Mouse (Mus musculus) megakaryocyte, embryonic 14.5 days (primary cell): ENCODE measurements around the gene Smndc1. TPM values are rescaled to one million over a fixed set of nuclear protein-coding genes. Genes with fewer than 3 reads are reported as not detected.
A peak's percentile ranks its signal among the peaks of the same experiment; 100 is the strongest.

Experiments
- H3K27me3 ChIP-seq: replicated peaks from 2 replicates; pipeline ENCODE3; 2012; ENCODE audit warnings: inconsistent platforms
- H3K36me3 ChIP-seq: replicated peaks from 2 replicates; pipeline ENCODE3; 2012; ENCODE audit warnings: low read length, inconsistent platforms, mixed read lengths
- H3K4me1 ChIP-seq: 2 replicates; pipeline ENCODE4 v1.6.1; 2012; ENCODE audit warnings: inconsistent platforms
- H3K4me3 ChIP-seq: replicated peaks from 2 replicates; pipeline ENCODE3; 2012; ENCODE audit warnings: moderate library complexity, mild to moderate bottlenecking, inconsistent platforms
- H3K9me3 ChIP-seq: 2 replicates; pipeline ENCODE4 v1.6.1; 2012; ENCODE audit warnings: inconsistent platforms
- FLI1 ChIP-seq: IDR thresholded peaks from 2 replicates; pipeline ENCODE4 v1.6.1; 2012; ENCODE audit warnings: low read length, inconsistent platforms, mixed read lengths
- GATA1 ChIP-seq: IDR thresholded peaks from 3 replicates; pipeline ENCODE4 v1.6.1; 2012; ENCODE audit warnings: mixed read lengths, low read length, inconsistent platforms, borderline replicate concordance
- polyA plus RNA-seq: library from polyadenylated mRNA; stranded (reverse); fragments of >175 nt; gene quantifications from 2 replicates; pipeline ENCODE4 v1.2.3, GENCODE M21; 2012; ENCODE audit warnings: low replicate concordance; ENCODE audit not compliant: insufficient read depth

Smndc1 gene
- polyA plus RNA-seq, 1 experiment: 76.8 TPM

DNA sequence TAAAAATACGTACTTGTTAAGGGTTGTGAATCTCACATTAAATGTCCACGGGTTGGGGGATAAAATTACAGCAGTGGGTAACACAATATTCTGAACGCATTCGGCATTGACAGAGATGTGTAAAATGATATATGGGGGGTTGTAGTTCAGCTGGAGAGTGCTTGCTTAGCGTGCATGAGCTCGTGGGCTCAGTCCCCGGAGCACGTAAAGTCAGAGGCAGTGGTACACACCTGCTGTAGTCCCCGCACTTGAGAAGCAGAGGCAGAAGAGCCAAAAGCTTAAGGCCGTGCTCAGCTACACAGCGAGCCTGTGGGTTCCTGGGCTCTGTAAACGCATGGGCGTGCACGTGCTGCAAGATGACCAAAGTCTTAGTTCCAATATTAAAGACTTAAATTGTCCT, 44.6 kb downstream of the Smndc1 start:
- no peaks in the 10 kb centered on the region for H3K27me3 ChIP-seq
- TF ChIP-seq GATA1 (no peak), FLI1 (no peak)
- peaks cover 3% of the 10 kb centered on the region; the same call in 1 of the 2 replicates for H3K4me1 ChIP-seq
- no peak overlapping the region for H3K4me3 ChIP-seq
- H3K36me3 ChIP-seq: peaks cover 66% of the 10 kb centered on the region
- no peaks in the 10 kb centered on the region for H3K9me3 ChIP-seq

DNA sequence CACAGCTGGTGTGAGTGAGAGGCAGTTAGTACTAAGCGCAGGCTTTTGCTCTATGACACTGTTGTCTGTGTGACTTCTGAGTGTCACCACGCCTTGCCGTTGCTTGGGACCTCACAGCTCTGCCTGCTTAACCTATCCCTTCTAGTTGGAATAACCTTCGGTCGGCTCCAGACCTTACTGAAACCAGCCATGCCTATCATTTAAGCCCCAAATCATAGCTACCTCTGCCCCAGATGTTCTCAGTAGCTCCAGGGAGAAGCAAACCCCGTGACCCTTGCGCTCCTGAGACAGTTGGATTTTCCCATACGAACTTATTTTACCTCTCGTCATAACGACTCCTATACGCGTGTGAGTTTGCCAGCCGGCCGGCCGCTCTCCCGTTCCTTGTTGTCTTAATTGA, 46.3 kb downstream of the Smndc1 start:
- Histone ChIP-seq H3K4me1 (peaks cover 8% of the 10 kb centered on the region), H3K36me3 (peaks cover 55% of the 10 kb centered on the region), H3K9me3 (no peaks in the 10 kb centered on the region), H3K4me3 (no peak overlapping the region), H3K27me3 (no peaks in the 10 kb centered on the region)
- TF ChIP-seq GATA1 (no peak), FLI1 (no peak)

DNA sequence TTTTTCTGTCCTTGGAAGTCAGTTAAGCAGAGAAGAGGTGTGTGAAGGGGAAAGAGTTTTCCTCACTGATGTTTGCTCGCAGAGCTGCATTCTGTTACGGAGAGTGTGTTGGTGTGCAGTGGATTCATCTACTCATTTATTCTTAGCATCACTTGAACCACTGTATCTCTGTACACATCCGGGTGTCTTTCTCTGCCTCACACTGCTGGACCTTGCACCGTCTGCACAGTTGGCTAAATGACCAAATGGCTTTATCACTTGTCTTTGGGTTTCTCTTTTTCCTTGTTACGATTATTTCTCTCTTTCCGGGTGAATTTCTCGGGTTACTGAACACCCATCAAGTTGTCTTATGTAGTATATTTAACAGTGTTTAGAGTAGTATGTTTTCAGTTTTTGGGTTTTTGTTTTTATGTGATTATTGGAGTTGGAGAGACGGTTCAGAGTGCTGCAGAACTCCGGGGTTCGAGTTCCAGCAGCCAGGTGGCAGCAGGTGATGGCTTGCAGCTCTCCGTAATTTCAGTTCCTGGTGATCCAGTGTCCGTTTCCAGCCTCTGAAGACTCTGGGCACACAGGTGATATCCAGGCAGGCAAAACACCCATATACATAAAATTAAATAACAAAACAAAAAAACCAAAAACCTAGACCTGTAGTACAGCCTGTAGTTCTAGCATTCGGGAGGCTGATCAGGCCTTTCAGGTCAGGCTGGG, 47.0 kb downstream of the Smndc1 start:
- no peaks in the 10 kb centered on the region for H3K9me3 ChIP-seq
- no peak for TF ChIP-seq FLI1
- no peaks in the 10 kb centered on the region for H3K27me3 ChIP-seq
- no peak overlapping the region for H3K4me3 ChIP-seq
- peaks cover 59% of the 10 kb centered on the region for H3K36me3 ChIP-seq
- peaks cover 11% of the 10 kb centered on the region for H3K4me1 ChIP-seq

DNA sequence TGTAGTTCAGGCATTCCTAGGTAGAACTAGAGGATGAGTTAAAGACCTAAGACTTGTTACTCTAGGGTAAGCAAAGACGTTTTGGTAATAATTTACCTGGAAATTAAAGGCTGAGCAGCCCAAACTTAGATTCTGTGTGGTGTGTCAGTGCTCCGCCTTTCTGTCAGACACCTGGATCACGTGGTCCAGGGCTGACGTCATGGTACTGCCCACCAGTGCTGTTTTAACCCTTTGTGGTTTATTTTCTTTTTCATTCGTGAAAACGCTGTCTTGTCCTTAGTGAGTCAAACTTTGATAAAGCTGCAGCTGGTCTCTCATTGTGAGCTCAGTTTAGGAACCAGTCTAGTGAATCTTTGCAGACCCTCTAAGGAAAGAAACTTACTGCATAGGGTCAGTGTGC, 50.0 kb downstream of the Smndc1 start:
- 0 out of 2 replicates have a peak, but pooled peaks cover 3% of the 10 kb centered on the region for H3K9me3 ChIP-seq
- peaks cover 58% of the 10 kb centered on the region for H3K36me3 ChIP-seq
- TF ChIP-seq GATA1: no peak
- no peak overlapping the region for H3K4me3 ChIP-seq
- H3K27me3 ChIP-seq: no peaks in the 10 kb centered on the region
- H3K4me1 ChIP-seq: peaks cover 16% of the 10 kb centered on the region

DNA sequence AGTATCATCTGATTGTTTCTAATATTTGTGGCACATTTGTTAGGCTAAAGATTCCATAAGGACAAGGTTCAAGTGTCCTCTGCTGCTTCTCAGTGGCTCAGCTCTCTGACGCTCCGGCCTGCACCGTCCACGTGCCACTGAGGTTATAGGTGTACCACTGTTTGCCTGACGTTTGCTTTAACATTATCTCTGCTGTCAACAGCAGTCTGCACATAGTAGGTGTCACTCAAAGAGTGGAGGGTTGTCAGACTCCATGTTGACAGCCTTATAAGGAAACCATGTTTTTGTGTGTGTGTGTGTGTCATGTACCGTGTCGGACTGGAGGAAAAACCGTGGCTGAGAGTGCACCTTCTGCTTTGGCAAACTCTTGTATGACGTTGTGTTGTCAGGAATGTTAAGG, 55.1 kb downstream of the Smndc1 start:
- Histone ChIP-seq H3K9me3 (0 out of 2 replicates have a peak, but pooled peaks cover 3% of the 10 kb centered on the region), H3K4me3 (no peak overlapping the region), H3K36me3 (peaks cover 76% of the 10 kb centered on the region), H3K27me3 (no peaks in the 10 kb centered on the region), H3K4me1 (peaks cover 49% of the 10 kb centered on the region)
- TF ChIP-seq GATA1: no peak
- no peak for TF ChIP-seq FLI1

DNA sequence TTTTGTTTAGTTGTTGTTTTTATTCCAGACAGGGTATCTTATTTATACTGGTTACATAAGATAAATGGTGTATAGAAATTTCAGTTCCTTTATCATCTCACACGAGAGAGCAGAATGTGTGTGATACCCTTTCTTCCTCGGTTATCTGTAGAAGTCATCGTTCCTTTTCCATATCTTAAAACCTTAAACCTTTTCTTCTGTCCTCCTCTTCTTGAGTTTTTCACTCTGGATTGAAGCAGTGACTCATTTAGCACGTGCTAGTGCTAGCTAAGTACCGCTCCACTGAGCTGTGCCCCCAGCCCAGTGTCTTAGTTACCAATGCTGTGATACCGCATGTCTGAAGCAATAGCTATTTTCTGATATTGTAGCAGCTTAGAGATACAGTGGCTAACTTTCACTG, 56.6 kb downstream of the Smndc1 start:
- TF ChIP-seq GATA1 (no peak), FLI1 (no peak)
- Histone ChIP-seq H3K4me1 (peaks cover 55% of the 10 kb centered on the region), H3K27me3 (no peaks in the 10 kb centered on the region), H3K36me3 (peaks cover 74% of the 10 kb centered on the region), H3K4me3 (no peak overlapping the region), H3K9me3 (0 out of 2 replicates have a peak, but pooled peaks cover 3% of the 10 kb centered on the region)

DNA sequence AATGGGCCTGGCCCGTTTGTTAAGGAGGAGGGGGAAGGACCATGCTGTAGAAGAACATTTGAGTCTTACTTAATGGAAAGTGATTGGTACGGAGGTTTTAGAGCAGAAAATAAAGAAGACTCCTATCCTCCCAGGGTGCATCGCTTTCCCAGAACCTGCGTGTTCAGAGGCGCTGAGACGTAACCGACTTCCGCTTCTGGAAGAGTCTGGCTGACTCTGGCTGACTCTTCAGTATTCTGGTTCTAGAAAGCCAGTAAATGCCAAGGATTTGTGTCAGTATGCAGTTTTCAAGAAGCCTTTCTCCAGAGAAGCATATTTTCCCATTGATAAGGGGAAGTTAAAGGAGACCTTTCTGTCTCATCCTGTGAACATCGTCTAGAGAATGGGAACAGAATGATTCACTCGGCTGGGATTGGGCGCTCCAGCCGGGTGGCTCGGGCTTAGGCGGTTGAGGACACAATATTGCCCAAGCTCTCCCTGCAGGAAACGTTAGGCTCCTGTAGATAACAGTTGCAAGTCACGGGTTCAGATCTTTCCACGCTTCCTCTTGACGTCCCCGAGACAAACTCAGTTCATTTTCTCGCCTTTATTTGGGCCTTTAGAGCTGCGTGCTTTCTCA, 58.4 kb downstream of the Smndc1 start:
- Histone ChIP-seq H3K4me3 (peak overlapping the region; percentile 39), H3K36me3 (peaks cover 57% of the 10 kb centered on the region)
- no peak for TF ChIP-seq GATA1

DNA sequence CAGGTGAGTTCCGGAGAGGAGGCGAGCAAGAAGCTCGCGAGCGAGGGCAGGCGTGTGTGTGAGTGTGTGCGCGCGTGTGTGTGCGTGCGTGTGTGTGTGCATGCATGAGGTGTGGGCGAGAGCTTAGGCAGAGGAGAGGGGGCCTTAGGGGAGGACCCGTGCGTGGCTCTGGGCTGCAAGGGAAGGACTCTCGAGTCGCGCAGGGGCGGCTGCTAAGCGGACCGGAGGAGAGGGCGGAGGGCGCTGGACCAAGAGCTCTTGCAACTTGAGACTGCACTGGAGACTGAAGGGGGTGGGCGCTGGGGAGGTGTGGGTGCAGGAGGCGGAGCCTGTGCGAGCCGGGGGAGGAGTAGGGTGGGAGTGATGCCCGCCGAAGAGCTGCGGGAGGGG, 60.4 kb downstream of the Smndc1 start:
- no peaks in the 10 kb centered on the region for H3K27me3 ChIP-seq
- peaks cover 77% of the 10 kb centered on the region for H3K4me1 ChIP-seq

More for the DNA sequence above, 58.4 kb downstream of the Smndc1 start:
- no peaks in the 10 kb centered on the region for H3K27me3 ChIP-seq
- peaks cover 66% of the 10 kb centered on the region for H3K4me1 ChIP-seq
- H3K9me3 ChIP-seq: no peaks in the 10 kb centered on the region

More for the DNA sequence above, 60.4 kb downstream of the Smndc1 start:
- Histone ChIP-seq H3K36me3 (peaks cover 43% of the 10 kb centered on the region), H3K9me3 (no peaks in the 10 kb centered on the region), H3K4me3 (peak overlapping the region; percentile 95)
- no peak for TF ChIP-seq FLI1
- TF ChIP-seq GATA1: no peak

Other genes with a start within 250 kb of the Smndc1 start
- 32.9 and 41.2 TPM in 2 replicates for gene Mxi1, start 80.1 kb downstream of the Smndc1 start, polyA plus RNA-seq
- gene Gm10197, start 18.8 kb downstream of the Smndc1 start, polyA plus RNA-seq: not detected in 2 replicates
- gene Dusp5, start 138.5 kb upstream of the Smndc1 start, polyA plus RNA-seq: 3.0 TPM in 1 of 2 replicates, not detected in the other
- gene Nutf2-ps1, start 198.5 kb upstream of the Smndc1 start, polyA plus RNA-seq: 44.6 and 123 TPM in 2 replicates
- gene Smc3, start 209.8 kb upstream of the Smndc1 start, polyA plus RNA-seq: 2.3 and 14.2 TPM in 2 replicates